Mouse (Mus musculus) spleen, adult 2 months (tissue): ENCODE data around the gene Fndc8.

Experiments
- CTCF ChIP-seq: fragments of 200-500 bp; IDR thresholded peaks from 2 replicates; pipeline ENCODE4 v1.5.1; 2011; ENCODE audit warnings: mild to moderate bottlenecking, inconsistent platforms; ENCODE audit not compliant: insufficient read depth, insufficient read length, insufficient replicate concordance; ENCODE audit errors: extremely low read depth
- POLR2A ChIP-seq: fragments of 200-500 bp; IDR thresholded peaks from 2 replicates; pipeline ENCODE4 v1.6.1; 2011; ENCODE audit warnings: low read depth, low read length, inconsistent platforms

DNA sequence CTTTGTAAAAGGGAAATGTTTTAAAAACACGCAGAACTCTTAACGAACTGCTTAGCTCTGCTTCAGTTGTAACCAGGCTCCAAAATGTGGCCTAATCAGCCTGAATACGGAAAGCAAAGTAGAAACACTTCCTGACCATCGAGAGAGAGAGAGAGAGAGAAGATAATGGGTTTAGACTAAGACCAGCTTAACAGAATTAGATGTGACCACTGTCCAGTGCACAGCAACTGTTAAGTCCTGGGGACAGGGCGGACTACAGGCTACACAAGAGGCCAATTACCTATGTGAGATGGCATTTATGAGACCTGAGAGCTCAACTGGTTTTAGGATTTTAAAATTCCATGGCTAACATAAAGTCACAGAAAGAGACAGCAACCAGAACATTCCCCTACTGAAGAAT is 24.0 kb upstream of the Fndc8 start:
- TF ChIP-seq CTCF (no peak), POLR2A (no peak)
